Mouse (Mus musculus) embryonic facial prominence, embryonic 11.5 days (tissue): ENCODE data around the gene Gm20388. TPM values are rescaled to one million over a fixed set of nuclear protein-coding genes. Genes with fewer than 3 reads are reported as not detected.

Experiments
- ATAC-seq: fragments of 200-750 bp; cut with Nextera tagmentation; replicated peaks from 2 replicates; pipeline ENCODE4 v1.8.0; 2017; ENCODE audit warnings: low read depth; ENCODE audit not compliant: insufficient number of reproducible peaks, low FRiP score, low TSS enrichment
- DNase-seq: peaks from one replicate; pipeline ENCODE4 v3.0.0-alpha.2; 2015; ENCODE audit warnings: low spot score
- H3K27ac ChIP-seq: fragments of 300-500 bp; sonication (generic); replicated peaks from 2 replicates; pipeline ENCODE4 v1.5.1; 2014; ENCODE audit warnings: mild to moderate bottlenecking, low read depth, low read length, control low read depth
- H3K27me3 ChIP-seq: fragments of 300-500 bp; sonication (generic); 2 replicates; pipeline ENCODE4 v1.6.1; 2014; ENCODE audit warnings: mild to moderate bottlenecking, low read length, moderate library complexity, mixed read lengths; ENCODE audit not compliant: control insufficient read depth, insufficient read depth
- H3K36me3 ChIP-seq: fragments of 300-500 bp; sonication (generic); replicated peaks from 2 replicates; pipeline ENCODE4 v1.6.1; 2014; ENCODE audit warnings: low read depth, mild to moderate bottlenecking, low read length, moderate library complexity, mixed read lengths; ENCODE audit not compliant: control insufficient read depth, insufficient read depth
- H3K4me1 ChIP-seq: fragments of 300-500 bp; sonication (generic); 2 replicates; pipeline ENCODE4 v1.6.1; 2014; ENCODE audit warnings: low read length, mixed read lengths; ENCODE audit not compliant: control insufficient read depth, insufficient read depth
- H3K4me2 ChIP-seq: fragments of 300-500 bp; sonication (generic); 2 replicates; pipeline ENCODE4 v1.6.1; 2014; ENCODE audit warnings: low read depth, mild to moderate bottlenecking, control low read depth, low read length, moderate library complexity
- H3K4me3 ChIP-seq: fragments of 300-500 bp; sonication (generic); 2 replicates; pipeline ENCODE4 v1.5.1; 2014; ENCODE audit warnings: low read depth, low read length, control low read depth
- H3K9ac ChIP-seq: fragments of 300-500 bp; sonication (generic); replicated peaks from 2 replicates; pipeline ENCODE4 v1.6.1; 2014; ENCODE audit warnings: mild to moderate bottlenecking, control low read depth, low read length
- H3K9me3 ChIP-seq: fragments of 300-500 bp; sonication (generic); replicated peaks from 2 replicates; pipeline ENCODE4 v1.6.1; 2016; ENCODE audit warnings: mild to moderate bottlenecking, low read length, inconsistent platforms, mixed read lengths; ENCODE audit not compliant: control insufficient read depth
- WGBS: fragments of 180-500 bp; shearing (Covaris S2); extraction: QIAGEN DNeasy Blood & Tissue Kit; methylation state at CpG from one replicate; pipeline ENCODE4 v1.1.7; 2014; 5-methylcytosine and 5-hydroxymethylcytosine counted together
- polyA plus RNA-seq: library from polyadenylated mRNA; unstranded; fragments of >200 nt; fragmentation: Nextera tagmentation; extraction: Ambion mirVana; gene quantifications from 2 replicates; pipeline ENCODE4 v1.2.1, GENCODE M21; 2014

Gm20388 gene
- polyA plus RNA-seq, 1 experiment from 2014 or later, result 3.1 TPM

DNA sequence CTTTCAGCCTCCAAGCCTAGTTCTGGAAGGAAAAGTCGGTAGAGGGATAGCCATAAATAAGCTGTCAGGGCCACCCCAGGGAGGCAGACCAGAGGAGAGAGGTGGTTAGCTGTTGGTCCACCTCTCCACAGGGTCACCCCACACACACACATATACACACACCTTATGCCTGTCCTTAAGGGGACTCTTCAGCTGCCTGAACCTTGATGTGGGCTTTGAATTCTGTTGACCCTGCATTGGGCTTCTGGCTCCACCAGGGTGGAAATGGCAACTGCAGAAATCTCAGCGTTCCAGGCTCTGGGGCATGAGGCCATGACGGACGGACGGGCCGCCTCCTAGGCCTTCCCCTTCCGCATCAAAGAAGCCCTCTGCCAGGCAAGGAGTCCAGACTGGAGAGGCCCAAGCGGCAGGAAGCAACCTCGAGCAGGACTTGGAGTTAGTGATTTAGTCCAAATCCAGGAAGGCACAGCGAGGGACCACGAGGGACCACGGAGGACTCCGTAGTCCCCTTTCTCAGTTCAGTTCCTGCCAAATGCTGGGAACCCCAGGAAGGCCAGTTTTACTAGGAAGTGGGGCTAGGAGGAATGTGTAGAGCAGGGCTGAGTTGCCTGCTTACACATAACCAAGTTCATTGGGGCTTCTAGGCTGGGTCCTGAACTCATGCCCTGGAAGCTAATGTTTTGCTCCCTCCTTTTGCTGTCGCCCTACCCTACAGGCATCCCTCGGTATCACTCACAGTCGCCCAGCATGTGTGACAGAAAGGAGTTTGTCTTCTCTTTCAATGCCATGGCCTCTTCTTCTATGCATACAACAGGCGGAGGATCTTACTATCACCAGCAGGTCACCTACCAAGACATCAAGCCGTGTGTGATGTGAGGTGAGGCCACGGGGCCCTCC, 1175.6 kb downstream of the Gm20388 start:
- Histone ChIP-seq H3K27me3 (peaks cover 86% of the 10 kb centered on the region), H3K4me3 (peak overlapping the region; percentile 58), H3K27ac (no peak overlapping the region), H3K4me1 (peaks cover 12% of the 10 kb centered on the region), H3K9me3 (no peaks in the 10 kb centered on the region), H3K36me3 (no peaks in the 10 kb centered on the region), H3K9ac (peak overlapping the region; percentile 65), H3K4me2 (peak overlapping the region; percentile 40)
- WGBS, result 13% methylated on average over 19 of the region's 19 CpGs
- ATAC-seq (no peak), DNase-seq (peak; percentile 4)

DNA sequence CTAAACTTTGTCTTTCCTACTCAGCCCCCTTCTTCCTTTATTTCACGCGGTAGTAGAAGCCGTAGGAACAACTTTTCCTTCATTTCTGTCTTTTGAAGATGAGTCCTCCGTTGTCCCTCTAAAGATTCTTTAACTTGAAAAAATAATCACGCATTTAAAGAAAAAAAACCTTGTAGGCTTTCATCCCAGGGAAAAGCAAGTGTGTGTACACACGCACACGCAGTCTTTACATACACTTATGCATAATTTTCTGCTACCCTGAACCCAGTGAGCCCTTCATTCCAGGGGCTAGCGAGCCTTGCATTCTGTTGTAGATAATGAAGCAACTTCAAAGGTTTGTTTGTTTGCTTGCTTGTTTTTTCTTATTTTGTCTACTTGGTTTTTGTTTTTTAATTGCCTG, 1177.6 kb downstream of the Gm20388 start:
- no peaks in the 10 kb centered on the region for H3K9me3 ChIP-seq
- peak overlapping the region; percentile 27; the same call in 1 of the 2 replicates for H3K4me2 ChIP-seq
- no peak for ATAC-seq
- H3K4me1 ChIP-seq, result peaks cover 8% of the 10 kb centered on the region
- 5% methylated on average over 8 of the region's 8 CpGs for WGBS
- H3K36me3 ChIP-seq, result no peaks in the 10 kb centered on the region
- H3K27ac ChIP-seq, result 0 out of 2 replicates have a peak overlapping the region, but pooled peaks have one; percentile 14
- peak overlapping the region; percentile 22 for H3K4me3 ChIP-seq
- H3K9ac ChIP-seq, result peak overlapping the region; percentile 48; the same call in 1 of the 2 replicates
- peak; percentile 26 for DNase-seq
- H3K27me3 ChIP-seq, result peaks cover 80% of the 10 kb centered on the region

DNA sequence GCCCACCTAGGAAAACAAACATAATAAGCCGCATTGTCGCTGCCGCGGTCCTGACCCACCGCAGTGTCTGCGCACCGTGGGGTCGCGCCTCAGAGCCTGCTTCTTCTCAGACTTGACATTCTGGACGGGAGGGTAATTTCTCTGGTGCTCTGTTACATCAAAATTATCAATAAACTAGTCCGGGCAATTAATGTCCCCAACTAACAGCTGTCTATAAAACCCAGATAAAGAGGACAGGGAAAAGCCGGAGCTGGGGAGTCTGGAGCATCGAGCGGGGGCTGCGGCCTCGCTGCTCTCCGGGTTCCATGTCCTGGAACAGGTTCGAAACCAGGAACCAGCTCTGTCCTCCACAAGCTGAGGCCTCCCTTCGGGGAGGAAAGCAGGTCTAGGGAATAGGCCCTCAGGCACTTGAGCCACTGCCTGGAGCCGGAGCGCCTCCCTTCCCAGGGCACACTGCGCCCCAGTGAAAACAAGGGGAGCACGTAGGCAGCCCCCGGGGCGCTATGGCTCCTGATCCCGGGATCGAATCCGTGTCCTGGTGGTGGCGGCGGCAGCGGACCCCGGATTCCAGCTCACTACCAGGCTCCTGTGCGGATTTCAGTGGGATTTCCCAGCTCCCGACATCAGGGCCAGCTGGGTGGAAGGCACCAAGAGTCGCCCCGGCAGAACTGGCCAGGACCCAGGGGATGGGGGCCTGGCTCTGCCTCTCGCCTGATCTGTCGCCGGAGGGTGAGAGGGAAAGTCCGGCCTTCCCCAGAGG, 1178.4 kb downstream of the Gm20388 start:
- WGBS, result 3% methylated on average over 39 of the region's 40 CpGs
- Histone ChIP-seq H3K9ac (peak overlapping the region; percentile 48), H3K4me2 (peak overlapping the region; percentile 27)

DNA sequence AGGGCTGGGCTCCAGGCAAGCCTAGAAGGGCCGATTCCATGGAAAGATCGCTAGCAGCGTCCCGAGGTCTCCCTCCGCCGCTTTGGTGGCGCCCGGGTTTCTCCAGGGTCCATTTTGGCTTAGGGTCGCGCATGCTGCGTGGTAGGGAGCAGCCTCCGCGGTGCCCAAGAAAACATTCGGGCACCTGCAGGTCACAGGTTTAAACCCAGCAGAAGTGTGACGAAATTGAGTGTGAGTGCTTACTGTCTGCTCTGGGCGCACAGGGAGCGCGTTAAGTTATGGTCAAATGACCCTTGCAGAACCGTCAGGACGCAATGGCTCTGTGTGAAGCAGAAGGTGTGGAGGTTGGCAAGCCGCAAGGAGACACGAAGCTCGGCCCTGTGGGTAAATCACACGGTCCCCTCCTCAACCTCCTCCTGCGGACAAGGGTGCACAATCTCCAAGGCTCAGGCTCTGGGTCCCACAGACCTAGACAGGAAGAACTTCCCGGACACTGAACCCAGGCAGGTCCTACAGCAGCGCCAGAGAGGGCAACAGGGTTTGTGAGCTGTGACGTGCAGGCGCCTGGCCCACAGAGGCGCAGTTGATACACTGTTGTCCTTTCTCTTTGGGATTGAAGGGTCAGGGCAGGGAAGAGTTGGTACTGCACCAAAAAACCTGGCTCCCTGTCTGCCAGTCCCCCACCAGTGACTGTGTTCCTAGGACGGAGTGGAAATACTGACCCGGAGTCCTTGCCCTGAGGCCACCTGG, 1179.2 kb downstream of the Gm20388 start:
- peak overlapping the region; percentile 22; the same call in 1 of the 2 replicates for H3K4me3 ChIP-seq
- H3K9me3 ChIP-seq, result no peaks in the 10 kb centered on the region
- peaks cover 8% of the 10 kb centered on the region for H3K4me1 ChIP-seq
- 4% methylated on average over 32 of the region's 32 CpGs for WGBS
- H3K27ac ChIP-seq, result no peak overlapping the region
- H3K36me3 ChIP-seq, result no peaks in the 10 kb centered on the region
- ATAC-seq (no peak), DNase-seq (peak; percentile 19)
- peaks cover 67% of the 10 kb centered on the region for H3K27me3 ChIP-seq
- H3K4me2 ChIP-seq, result peak overlapping the region; percentile 27; the same call in 1 of the 2 replicates
- peak overlapping the region; percentile 48 for H3K9ac ChIP-seq

More for the DNA sequence above, 1178.4 kb downstream of the Gm20388 start:
- H3K27me3 ChIP-seq, result peaks cover 73% of the 10 kb centered on the region
- H3K27ac ChIP-seq, result no peak overlapping the region
- H3K36me3 ChIP-seq, result no peaks in the 10 kb centered on the region
- peaks cover 8% of the 10 kb centered on the region for H3K4me1 ChIP-seq
- H3K9me3 ChIP-seq, result no peaks in the 10 kb centered on the region
- DNase-seq, result peak; percentile 33
- H3K4me3 ChIP-seq, result peak overlapping the region; percentile 22
- ATAC-seq, result no peak

DNA sequence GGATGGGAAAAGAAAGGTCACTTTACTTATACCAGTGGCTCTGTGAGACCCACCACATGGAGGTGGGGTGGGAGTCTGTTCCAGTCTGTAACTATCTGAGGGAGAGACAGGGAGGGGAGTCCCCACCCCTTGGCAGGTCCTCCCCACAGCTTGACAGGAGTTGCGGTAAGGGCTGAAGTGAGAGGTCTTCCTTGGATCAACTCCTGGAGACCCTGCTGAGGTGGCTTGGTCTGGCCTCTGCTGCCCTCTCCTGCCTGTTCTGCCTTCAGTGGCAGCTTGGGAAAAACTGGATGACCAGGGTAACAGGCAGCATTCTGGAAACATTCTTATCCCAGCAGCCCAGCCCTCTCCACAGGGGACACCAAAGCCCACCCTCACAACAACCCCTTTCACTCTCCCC, 1180.1 kb downstream of the Gm20388 start:
- Histone ChIP-seq H3K4me2 (no peak overlapping the region), H3K27ac (no peak overlapping the region), H3K36me3 (no peaks in the 10 kb centered on the region), H3K9me3 (no peaks in the 10 kb centered on the region), H3K27me3 (peaks cover 58% of the 10 kb centered on the region), H3K4me3 (no peak overlapping the region), H3K4me1 (peaks cover 8% of the 10 kb centered on the region), H3K9ac (no peak overlapping the region)
- peak; percentile 41 for DNase-seq
- ATAC-seq, result no peak
- 7% methylated on average over 1 of the region's 1 CpGs for WGBS

DNA sequence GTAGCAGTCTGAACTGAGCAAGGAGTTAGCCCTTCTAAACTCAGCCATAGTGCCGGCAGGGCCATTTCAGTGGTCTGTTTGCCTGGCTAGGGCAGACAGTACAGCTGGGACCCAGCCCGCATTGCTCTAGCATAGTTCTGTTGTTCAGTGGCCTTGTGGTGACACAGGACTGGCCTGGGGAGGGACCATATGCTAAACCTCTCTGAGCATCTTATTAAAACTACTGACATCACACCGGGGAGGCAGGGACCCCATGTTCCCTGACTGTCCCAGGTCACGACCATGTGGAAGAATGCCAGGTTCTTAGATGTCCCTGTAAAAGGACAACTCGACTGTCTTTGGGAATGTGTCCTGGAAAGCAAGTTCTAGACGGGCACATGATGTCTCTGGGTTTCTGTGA, 1181.5 kb downstream of the Gm20388 start:
- peaks cover 45% of the 10 kb centered on the region for H3K27me3 ChIP-seq
- H3K4me1 ChIP-seq, result peaks cover 8% of the 10 kb centered on the region
- no peak for DNase-seq
- no peak overlapping the region for H3K4me2 ChIP-seq
- no peak overlapping the region for H3K27ac ChIP-seq
- H3K9ac ChIP-seq, result no peak overlapping the region
- ATAC-seq, result no peak; the same call in 1 of the 2 replicates
- no peak overlapping the region for H3K4me3 ChIP-seq
- H3K9me3 ChIP-seq, result no peaks in the 10 kb centered on the region
- no peaks in the 10 kb centered on the region for H3K36me3 ChIP-seq
- WGBS, result 31% methylated on average over 6 of the region's 6 CpGs

DNA sequence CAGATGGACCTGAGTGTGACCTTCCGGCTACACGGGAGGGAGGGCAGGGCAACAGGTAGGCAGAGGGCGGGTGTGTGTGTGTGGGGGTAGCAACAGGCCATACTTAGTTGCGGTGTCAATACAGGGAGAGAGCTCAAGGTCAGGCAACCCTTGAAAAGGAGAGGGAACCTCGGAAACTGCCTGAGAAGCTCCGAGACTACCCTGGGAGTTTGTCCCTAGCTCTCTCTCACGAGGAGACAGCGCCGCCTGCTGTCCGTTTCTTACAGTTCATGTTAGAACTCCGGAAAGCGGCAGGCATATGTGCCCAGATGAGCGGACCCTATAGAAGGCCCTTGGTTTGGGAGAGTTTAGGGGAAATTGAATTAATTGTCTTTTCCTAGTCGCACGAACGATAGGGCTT, 1182.0 kb downstream of the Gm20388 start:
- no peak overlapping the region for H3K4me2 ChIP-seq
- WGBS, result 5% methylated on average over 16 of the region's 16 CpGs
- peaks cover 41% of the 10 kb centered on the region for H3K27me3 ChIP-seq
- no peak overlapping the region for H3K27ac ChIP-seq
- peaks cover 8% of the 10 kb centered on the region for H3K4me1 ChIP-seq
- H3K36me3 ChIP-seq, result no peaks in the 10 kb centered on the region
- no peak overlapping the region for H3K9ac ChIP-seq
- DNase-seq (peak; percentile 95), ATAC-seq (peak; percentile 58; the same call in 1 of the 2 replicates)
- H3K9me3 ChIP-seq, result no peaks in the 10 kb centered on the region
- H3K4me3 ChIP-seq, result no peak overlapping the region
